Mouse (Mus musculus) testis, postnatal 14 days (tissue): Measurements from ENCODE around the gene 1700018F24Rik.
"Not testable (repeated sequence)": the region's sequence is repeated elsewhere in the genome, so short reads cannot be mapped to it uniquely, and the experiment has no call there.

ENCODE experiments used
- DNase-seq: peaks from one replicate; pipeline ENCODE4 v3.0.0; 2021; ENCODE audit warnings: low spot score

1700018F24Rik gene

DNA sequence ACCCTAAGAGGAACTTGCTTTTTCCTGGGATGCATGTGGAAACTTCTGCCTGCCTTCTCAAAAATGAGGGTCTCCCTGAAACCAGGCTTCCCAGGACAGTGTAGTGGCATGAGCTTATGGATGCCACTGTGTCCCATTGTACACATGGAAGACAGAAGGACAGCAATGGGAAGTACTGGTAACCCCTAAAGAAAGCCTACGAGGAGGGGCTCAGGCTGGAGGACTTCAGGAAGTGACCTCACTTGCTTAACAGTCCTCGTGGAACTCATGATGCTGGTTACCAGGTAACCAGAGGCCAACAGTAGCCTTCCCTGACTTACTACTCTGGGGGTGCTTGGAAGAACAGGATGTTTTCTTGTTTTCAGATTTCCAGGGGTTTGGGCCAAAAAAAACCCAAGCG lies at the start of gene 1700018F24Rik:
Gene 1700018F24Rik, plus strand, starts transcription at position 301 of the 400 bp plus-strand sequence.
- not testable (repeated sequence) for DNase-seq

DNA sequence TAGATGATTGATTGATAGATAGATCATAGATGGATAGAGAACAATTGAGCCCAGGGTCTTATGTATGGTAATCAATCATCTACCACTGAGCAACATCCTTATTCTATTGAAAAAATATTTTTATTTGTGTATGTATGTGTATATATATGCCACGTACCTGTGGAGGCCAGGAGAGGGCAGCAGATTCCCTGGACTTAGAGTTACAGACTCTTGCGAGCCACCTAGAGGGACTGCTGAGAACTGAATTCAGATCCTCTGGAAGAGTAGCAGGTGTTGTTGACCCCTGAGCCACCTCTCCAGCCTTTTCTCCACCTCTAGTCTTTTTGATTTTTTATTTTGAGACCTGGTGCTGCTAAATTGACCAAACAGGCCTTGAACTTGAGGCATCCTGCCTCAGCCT lies 44.3 kb upstream of the 1700018F24Rik start:
- no peak for DNase-seq

DNA sequence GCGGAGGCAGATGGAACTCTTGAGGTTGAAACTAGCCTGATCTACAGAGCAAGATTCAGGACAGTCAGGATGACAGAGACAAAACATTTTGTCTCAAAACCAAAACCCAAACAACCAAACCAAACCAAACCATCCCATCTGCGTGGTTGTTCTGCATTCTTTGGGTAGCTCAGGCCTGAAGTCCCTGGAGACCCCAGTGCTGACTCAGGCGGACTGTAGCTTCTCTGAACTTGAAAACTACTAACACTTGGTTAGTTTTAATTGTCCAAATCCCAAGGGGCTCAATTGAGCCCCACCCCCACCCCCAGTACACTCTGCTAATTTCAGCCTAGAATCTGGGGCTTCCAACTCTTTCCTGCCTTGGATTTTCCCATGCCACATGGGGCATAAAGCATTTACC lies 39.4 kb upstream of the 1700018F24Rik start:
- no peak for DNase-seq

DNA sequence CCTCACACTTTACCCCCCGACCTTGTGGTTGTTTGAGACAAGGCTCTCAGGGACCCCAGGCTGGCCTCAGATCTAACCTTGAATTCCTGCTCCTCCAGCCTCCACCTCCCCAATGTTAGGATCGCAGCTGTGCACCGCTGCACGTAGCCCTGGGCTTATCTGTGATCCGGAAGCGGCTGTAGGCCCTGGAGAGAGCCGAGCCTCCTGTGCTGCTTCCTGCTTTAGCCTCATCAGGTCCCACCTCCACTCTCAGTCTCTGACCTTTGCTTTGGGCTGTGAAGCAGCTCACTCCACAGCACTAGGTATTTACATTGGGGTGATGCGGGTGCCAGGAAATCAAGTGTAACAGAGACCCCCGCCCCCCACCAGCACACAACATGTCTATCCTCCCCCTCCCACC lies 38.3 kb upstream of the 1700018F24Rik start:
- DNase-seq: no peak

DNA sequence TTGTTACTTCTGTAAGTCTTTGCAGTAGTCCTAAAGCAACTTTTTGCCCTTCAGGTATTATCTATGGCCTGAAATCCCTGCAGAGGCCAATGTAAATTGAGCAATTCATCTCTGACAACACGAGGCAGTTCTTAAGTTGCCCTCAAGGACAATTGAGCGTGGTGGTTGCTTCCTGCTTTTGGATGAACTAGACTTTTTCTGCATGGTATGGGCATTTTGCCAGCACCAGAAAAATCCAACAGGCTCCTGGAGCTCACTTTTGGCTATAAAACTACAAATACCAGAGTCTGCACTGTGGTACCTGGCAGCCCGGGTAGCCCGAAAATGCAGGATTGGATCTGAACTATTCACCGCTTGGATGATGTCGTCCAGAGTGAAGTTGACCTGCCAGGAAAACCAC lies 37.2 kb upstream of the 1700018F24Rik start:
- no peak for DNase-seq

DNA sequence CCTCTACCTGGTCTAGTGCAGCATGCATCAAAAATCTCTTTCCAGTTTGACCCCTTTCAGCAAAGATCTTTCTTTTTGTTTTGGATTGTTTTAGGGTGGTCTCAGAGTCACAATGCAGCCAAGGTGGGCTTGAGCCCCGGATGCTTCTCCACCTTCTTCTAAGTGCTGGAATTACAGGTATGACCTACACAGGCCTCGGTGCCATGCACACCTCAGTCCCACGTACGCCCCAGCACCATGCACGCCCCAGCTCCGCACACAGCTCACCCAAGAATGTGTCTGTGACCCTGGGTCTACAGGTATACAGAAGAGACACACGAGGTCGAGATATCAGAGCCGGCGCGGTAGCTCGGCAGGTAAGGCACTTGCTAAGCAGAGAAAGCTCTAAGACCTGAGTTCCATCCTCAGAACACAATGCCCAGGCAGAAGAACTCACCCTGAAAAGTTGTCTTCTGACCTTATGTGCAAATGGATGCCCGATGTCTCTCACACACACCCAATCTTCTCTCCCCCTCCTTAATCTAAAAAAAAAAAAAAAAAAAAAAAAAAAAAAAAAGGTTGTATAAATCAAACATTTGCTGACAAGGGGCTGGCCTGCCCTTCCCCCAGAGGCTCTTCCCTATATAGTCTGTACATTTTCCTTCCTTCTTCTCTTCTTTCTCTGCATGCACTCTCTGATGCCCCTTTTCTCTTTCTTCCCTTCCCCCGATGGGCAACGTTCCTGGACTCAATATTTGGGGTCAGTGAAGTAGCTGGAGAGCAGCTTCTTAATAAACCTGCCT lies 33.7 kb upstream of the 1700018F24Rik start:
- DNase-seq: no peak

DNA sequence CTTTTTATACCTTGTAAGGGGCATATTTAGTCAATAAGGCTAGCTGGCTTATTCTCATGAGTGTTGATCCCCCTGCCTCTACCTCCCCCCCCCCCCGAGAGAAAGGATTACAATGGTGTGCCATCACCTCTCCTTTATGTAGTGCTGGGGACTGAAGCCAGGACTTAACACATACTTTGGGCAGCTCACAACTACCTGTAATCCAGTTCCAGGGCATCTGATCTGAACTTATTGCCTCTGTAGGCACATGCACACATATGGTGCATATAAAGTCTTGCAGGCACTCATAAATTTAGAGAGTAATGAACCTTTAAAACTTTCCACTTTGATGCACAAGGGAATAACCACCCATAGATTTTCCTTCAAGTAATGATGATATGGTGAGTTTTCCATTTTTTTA lies 28.5 kb upstream of the 1700018F24Rik start:
- no peak for DNase-seq

DNA sequence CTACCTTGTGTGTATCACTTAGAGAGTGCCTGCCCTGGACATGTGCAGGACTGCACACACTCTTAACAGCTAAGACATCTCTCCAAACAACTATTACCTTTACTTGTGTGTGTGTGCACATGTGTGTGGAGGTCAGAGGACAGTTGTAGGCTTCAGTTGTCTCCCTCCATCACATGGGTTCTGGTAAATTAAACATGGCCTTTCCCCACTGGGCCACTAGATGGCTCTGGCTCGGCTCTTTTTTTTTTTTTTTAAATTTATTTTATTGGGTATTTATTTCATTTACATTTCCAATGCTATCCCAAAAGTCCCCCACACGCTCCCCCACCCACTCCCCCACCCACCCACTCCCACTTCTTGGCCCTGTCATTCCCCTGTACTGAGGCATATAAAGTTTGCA lies 26.0 kb upstream of the 1700018F24Rik start:
- DNase-seq: not testable (repeated sequence)

DNA sequence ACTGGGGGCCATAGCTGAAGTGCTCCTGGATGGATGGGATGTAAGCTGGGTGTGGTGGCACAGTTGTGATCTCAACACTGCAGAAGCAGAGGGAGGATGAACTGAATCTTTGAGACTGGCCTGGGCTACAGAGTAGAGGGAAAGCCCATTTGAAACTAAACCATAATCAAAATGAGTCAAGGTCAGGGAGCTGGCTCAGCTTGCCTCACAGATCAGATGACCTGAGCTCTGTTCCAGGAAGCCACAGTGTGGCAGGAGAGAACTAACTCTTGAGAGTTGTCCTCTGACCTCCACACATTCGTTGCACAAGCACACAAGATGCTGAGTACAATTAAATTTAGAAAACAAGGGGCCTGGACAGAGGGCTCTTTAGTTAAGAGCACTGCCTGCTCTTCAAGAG lies 22.5 kb upstream of the 1700018F24Rik start:
- DNase-seq: not testable (repeated sequence)

DNA sequence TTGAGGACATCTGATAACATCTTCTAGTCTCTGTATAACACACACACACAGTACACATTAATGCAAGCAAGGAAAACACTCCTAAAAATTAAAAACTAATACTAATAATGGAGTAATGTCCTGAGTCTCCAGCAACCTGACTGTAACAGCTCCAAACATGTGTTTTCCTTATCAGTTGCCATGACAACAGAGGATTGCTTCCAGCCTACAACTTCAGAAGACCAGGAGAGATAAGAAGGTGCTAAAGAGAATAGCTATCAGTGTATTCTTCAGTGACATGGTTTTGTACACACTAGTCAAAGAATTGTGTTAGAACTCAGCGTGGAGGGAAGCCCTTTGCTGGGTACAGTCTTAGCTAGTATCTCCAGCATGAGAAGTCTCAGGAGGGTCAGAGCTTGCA lies 22.1 kb upstream of the 1700018F24Rik start:
- not testable (repeated sequence) for DNase-seq

DNA sequence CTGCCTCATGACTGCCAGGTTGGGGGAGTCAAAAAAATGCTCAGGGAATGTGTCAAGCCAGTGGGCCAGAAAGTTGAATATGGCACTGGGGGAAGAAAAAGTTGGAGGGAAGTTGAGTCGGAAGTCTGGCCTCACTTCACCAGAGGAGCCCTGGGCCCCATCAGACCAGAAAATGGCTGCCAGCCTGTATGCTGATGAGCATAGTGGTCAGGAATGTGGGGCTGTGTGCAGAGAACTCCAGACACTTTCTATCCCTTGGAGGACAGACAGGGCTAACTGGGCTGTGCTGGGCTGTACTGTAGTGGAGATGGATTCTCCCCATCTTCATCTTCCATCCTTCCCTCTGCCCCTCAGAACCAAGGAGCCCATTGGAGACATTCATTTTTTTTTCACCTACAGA lies 12.3 kb upstream of the 1700018F24Rik start:
- not testable (repeated sequence) for DNase-seq

DNA sequence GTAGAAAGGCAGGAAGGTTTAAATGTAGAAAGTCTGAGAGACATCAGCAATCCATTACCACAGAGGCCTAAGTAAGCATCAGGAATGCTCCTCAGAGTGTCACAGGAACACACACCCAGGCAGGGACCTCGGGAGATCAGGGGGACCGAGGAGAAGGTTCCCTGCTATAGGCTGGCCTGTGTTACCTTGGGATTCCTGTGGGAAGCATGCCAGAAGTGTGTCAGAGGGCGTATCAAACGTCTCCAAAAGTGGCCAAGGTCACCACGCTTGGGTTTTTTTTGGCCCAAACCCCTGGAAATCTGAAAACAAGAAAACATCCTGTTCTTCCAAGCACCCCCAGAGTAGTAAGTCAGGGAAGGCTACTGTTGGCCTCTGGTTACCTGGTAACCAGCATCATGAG lies 10.4 kb upstream of the 1700018F24Rik start, which contains the start of gene Gm4871:
Gene Gm4871, minus strand, starts transcription at position 364 of the 400 bp plus-strand sequence.
- DNase-seq: not testable (repeated sequence)

DNA sequence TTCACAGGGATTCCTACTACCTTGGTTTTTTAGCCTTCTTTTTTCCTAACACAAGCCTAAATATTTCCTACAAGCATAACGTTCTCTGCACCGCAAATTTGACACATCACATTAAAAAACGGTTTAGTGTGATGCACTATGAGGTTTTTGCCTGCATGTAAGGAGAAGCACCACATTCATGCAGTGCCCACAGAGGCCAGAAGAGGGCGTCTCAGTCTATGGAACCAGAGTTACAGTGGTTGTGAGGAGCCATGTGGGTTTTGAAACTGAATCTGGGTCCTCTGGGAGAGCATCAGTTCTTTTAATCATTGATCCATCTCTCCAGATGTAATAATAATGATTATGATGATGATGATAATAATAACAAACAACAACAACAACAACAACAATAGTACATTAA lies 1.2 kb upstream of the 1700018F24Rik start:
- no peak for DNase-seq

DNA sequence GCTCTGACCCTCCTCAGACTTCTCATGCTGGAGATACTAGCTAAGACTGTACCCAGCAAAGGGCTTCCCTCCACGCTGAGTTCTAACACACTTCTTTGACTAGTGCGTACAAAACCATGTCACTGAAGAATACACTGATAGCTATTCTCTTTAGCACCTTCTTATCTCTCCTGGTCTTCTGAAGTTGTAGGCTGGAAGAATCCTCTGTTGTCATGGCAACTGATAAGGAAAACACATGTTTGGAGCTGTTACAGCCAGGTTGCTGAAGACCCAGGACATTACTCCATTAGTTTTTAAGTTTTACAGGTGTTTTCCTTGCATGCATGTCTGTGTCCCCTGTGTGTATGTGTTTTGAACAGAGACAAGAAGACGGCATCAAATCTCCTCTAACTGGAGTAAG lies 11.4 kb downstream of the 1700018F24Rik start:
- DNase-seq: not testable (repeated sequence)

DNA sequence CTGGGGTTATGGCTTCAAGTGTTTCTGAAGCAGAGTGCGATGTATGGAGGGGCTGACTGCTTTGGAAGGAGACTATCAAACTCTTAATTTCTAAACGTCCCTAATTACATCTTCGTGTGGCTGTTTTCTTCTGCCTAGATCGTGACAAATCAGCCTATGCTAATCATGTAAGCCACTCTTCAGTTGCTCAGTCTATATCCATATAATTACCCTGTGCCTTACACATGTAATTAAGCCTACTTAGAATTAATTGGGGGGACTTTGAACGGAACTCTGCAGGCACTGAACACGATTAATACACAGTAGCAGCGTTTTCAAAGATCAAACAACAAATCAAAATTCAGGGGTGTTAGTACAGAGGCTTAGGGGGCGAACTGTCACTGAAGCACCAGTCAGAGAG lies 15.1 kb downstream of the 1700018F24Rik start:
- no peak for DNase-seq

DNA sequence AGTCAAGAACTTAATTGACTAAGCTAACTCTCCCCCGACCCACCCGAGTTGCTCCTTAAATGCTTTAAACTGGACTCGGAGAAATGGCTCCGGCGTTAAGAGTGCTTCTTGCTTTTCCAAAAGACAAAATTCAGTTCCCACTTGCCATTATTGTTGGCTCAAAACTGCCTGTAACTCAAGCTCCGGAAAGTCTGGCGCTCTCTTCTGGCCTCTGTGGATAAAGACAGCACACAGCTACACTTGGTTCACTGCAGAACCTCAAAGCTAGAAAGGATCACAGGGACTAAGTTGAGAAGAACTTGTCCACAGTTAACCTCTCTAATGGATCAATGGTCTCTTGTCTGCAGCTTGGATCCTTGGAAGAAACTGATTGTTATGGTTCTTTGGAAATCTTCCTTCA lies 15.9 kb downstream of the 1700018F24Rik start:
- DNase-seq: no peak

DNA sequence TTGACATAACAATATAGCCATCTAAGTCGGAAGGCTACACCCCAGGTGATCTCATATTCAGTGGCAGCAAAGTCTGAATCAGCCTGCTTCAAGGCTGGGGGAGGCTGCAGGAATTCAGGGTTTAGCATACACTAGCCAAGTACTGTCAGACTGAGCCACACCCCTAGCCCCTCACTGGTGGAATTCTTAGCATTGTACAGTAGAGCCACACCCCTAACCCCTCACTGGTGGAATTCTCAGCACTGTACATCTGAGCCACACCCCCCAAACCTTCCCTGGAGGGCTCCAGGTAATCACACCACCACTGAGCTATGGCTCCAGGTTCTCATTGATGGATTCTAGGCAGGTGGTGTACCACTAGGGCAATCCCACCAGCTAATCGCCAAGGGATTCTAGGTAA lies 16.7 kb downstream of the 1700018F24Rik start:
- DNase-seq: no peak

DNA sequence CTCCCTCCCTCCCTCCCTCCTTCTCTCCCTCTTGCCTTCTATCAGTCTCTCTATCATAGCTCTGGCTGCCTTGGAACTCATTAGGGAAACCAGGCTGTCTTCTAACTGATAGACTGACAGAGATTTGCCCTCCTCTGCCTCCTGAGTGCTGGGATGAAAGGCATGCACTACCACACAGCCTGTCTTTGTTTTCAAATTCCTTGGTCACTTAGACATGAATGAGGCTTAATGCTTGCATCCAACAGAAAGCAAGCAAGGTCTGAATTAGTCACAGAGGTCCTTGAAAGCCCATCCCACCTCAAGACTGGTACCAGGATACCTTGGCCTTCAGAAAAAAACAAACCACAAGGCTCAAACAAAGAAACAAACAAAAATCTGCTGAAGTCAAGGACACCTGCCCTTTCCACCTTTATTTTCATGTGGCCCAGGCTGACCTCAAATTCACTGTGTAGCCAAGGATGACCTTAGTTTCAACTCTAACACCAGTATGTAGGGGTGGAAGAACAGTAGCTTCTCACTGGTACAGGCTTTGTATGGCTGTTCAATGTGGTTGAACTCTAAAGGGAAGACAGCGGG lies 22.1 kb downstream of the 1700018F24Rik start:
- no peak for DNase-seq

DNA sequence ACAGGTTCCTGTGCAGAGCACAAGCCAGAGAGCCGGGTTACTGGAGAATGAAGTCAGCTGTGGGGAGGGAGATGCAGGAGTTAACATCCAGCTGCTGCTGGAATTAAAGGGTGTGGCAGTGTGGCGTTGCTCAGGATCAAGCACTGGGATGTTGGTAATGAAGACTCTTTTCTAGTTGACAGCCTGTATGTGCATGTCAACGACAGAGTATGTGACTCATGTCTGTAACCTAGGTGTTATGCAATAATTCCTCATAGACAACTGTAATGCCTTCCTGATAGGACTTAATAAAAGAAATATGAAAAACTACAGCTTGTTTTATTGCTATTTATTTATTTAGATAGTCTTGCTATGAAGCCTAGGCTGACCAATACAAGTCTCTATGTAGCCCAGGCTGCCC lies 26.1 kb downstream of the 1700018F24Rik start:
- no peak for DNase-seq

DNA sequence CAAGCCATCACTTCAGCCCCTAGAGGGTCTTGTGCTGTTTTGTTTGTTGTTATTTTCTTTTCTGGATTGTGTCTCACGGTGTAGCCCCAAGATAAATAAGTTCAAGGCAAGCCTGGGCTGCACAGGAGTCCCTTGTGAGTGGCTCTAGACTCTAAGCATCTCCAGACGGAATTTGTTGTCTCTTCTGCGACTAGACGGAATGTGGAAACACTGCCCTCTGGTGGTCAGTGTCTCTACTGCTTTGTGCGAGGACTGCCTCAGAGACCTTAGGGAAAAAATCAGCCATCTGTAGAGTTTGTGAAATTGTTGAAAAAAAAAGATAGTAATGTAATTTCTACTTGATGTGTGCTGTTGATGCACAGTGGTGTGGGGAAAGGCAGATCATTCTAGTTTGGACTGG lies 26.9 kb downstream of the 1700018F24Rik start:
- peak; percentile 56 for DNase-seq

DNA sequence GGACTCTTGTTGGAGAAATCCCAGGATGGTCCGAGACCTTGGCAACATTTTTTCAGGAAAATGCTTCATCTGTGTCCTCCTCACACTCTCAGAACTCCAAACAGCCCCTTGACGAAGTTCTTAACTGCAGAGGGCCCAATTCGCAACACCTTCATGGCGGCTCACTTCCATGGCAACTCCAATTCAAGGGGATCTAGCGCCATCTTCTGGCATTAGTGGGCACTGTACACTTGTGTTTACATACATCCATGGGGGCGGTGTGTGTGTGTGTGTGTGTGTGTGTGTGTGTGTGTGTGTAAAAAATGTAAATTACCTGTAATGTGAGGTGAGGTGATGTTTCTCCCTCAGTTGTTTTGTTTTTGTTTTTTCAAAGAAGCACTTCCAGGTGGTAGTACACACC lies 28.6 kb downstream of the 1700018F24Rik start:
- DNase-seq: peak; percentile 57

DNA sequence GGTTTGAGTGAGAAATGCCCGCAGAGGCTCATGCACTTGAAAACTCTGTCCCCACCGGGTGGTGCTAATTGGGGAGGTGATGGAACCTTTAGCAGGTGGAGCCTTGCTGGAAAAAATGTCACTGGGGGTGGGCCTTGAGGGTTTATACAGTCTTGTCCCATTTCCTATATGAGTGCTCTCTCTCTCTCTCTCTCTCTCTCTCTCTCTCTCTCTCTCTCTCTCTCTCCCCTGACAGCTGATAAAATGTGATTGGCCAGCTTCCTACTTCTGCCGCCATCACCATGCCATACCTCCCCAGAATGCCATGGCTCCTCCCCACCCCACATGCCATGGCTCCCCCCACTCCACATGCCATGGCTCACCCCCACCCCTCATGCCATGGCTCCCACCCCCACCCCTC lies 32.3 kb downstream of the 1700018F24Rik start:
- DNase-seq: no peak

DNA sequence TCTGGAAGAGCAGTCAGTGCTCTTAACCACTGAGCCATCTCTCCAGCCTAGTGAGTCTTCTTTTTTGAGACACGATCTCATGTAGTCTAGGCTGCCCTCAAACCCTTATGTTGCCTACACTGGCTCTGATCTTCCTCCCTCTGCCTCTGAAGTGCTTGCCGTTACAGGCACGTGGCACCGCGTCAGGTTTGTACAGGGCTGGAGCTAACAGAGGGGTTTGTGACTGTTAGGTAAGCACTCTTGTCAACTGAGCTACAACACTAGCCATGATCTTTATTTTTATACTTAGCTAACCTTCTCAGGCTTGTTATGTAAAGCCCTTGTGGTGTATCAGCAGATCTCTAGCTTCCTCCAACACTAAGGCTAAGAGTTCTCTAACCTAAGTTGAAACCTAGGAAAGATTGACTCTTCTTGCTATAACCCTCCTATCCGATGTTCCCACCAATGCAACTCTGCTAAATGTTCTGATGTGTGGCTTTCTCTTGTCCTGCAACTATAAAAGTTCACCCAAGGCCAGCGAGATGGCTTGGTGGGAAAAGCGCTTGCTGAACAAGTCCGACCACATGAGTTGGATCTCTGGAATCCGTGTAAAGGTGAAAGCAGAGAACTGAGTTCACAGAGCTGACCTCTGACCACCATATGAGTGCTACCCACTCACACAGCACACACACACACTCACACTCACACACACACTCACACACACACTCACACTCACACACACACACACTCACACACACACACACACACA lies 39.2 kb downstream of the 1700018F24Rik start:
- no peak for DNase-seq
